Mouse (Mus musculus) bone marrow, adult 2 months (tissue): Measurements from ENCODE around the gene Gm3164.
"Not testable (repeated sequence)": the region's sequence is repeated elsewhere in the genome, so short reads cannot be mapped to it uniquely, and the experiment has no call there.

Experiments used
- CTCF ChIP-seq: fragments of 200-500 bp; IDR thresholded peaks from 2 replicates; pipeline ENCODE4 v1.5.1; 2011; ENCODE audit warnings: low read length, control low read depth; ENCODE audit not compliant: control insufficient read depth, insufficient read depth
- POLR2A ChIP-seq: fragments of 200-500 bp; IDR thresholded peaks from 2 replicates; pipeline ENCODE4 v1.6.1; 2011; ENCODE audit warnings: low read depth, mild to moderate bottlenecking, control low read depth, low read length, borderline replicate concordance; ENCODE audit not compliant: control insufficient read depth

DNA sequence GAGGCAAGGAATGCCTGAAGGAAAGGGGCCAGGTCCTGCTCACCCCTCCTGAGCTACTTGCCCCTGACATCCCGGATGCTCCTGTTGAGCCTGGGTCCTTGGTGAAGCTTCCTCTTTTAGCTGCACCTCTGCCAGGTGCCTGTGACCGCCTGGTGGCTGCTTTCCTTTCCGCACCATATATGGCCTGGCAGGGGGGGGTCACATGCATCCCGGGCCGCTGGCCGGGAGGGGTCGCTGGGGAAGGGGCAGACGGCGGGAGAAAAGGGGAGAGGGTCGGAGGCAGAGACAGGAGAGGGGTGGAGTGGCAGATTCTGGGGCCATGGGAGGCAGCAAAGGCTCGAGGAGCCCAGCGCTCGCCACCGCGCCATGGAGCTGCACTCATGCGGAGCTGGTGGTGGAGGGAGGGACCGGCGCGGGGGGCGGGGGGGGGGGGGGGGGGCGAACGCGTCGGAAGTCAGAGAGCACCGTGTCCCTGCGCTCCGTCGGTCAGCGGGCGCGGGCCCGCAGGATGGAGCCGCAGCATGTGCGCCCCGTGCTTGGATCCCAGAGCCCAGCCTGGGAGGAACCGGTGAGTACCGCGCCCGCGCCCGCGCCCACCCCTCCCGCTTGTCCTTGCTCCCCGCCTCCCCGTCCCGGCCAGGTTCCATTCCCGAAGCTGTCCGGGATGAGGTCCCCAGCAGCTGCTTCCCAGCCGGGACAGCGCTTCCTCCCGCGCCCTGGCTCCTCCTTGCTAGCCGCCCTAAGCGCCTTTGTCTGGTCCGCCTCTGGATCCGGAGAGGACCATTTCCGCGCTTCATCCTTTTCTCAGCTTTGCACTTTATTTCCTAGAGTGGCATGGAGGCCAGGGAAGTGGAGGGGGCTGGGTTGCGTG, at the start of gene Gm3164:
- TF ChIP-seq CTCF, POLR2A: not testable (repeated sequence)
